Mouse (Mus musculus) urinary bladder, postnatal 10 days (tissue): Measurements from ENCODE around the gene Dlgap5.

Experiments
- DNase-seq: peaks from one replicate; pipeline ENCODE4 v3.0.0; 2022; ENCODE audit warnings: low spot score

Gene Dlgap5

GRCm38 (mm10) chr14:47395462-47396026, 22.7 kb downstream of the Dlgap5 start:
- no peak for DNase-seq

GRCm38 (mm10) chr14:47395007-47395406, 23.2 kb downstream of the Dlgap5 start:
- no peak for DNase-seq

- no peak for DNase-seq
Observed at GRCm38 (mm10) chr14:47393354-47394094, 24.7 kb downstream of the Dlgap5 start.

- DNase-seq, result no peak
Observed at GRCm38 (mm10) chr14:47386125-47386524, 32.1 kb downstream of the Dlgap5 start.

GRCm38 (mm10) chr14:47384653-47385052, 33.6 kb downstream of the Dlgap5 start:
- DNase-seq, result no peak

- no peak for DNase-seq
Observed at GRCm38 (mm10) chr14:47383911-47384310, 34.3 kb downstream of the Dlgap5 start.

GRCm38 (mm10) chr14:47378336-47378735, 39.9 kb downstream of the Dlgap5 start:
- no peak for DNase-seq

- DNase-seq, result no peak
Observed at GRCm38 (mm10) chr14:47376526-47376925, 41.7 kb downstream of the Dlgap5 start.

- peak; percentile 21 for DNase-seq
Observed at GRCm38 (mm10) chr14:47373728-47374678, 44.2 kb downstream of the Dlgap5 start.

- DNase-seq, result no peak
Observed at GRCm38 (mm10) chr14:47371689-47372088, 46.5 kb downstream of the Dlgap5 start.

GRCm38 (mm10) chr14:47370790-47371189, 47.4 kb downstream of the Dlgap5 start:
- no peak for DNase-seq

GRCm38 (mm10) chr14:47369741-47370140, 48.5 kb downstream of the Dlgap5 start:
- no peak for DNase-seq

- no peak for DNase-seq
Observed at GRCm38 (mm10) chr14:47367461-47367860, 50.7 kb downstream of the Dlgap5 start, which contains the start of gene Lgals3. Lgals3 (plus strand) TSS chr14:47367751.

- no peak for DNase-seq
Observed at GRCm38 (mm10) chr14:47366881-47367321, 51.3 kb downstream of the Dlgap5 start.

GRCm38 (mm10) chr14:47364742-47365449, 53.3 kb downstream of the Dlgap5 start:
- no peak for DNase-seq

GRCm38 (mm10) chr14:47361899-47362298, 56.3 kb downstream of the Dlgap5 start:
- DNase-seq, result no peak

- DNase-seq, result no peak
Observed at GRCm38 (mm10) chr14:47361418-47361817, 56.8 kb downstream of the Dlgap5 start.

- no peak for DNase-seq
Observed at GRCm38 (mm10) chr14:47359610-47360009, 58.6 kb downstream of the Dlgap5 start.

- DNase-seq, result no peak
Observed at GRCm38 (mm10) chr14:47356622-47357021, 61.6 kb downstream of the Dlgap5 start.

GRCm38 (mm10) chr14:47354948-47355347, 63.3 kb downstream of the Dlgap5 start:
- no peak for DNase-seq

- no peak for DNase-seq
Observed at GRCm38 (mm10) chr14:47354111-47354577, 64.1 kb downstream of the Dlgap5 start.

- DNase-seq, result no peak
Observed at GRCm38 (mm10) chr14:47353240-47353639, 65.0 kb downstream of the Dlgap5 start.
